Mouse (Mus musculus) thymus, postnatal 0 days (tissue): ENCODE measurements around the gene Slc34a1. TPM values are rescaled to one million over a fixed set of nuclear protein-coding genes. Genes with fewer than 3 reads are reported as not detected.

ENCODE experiments used
- DNase-seq: peaks from one replicate; pipeline ENCODE4 v3.0.0-alpha.2; 2015; ENCODE audit warnings: low spot score
- polyA plus RNA-seq: library from polyadenylated mRNA; unstranded; fragments of >200 nt; fragmentation: Nextera tagmentation; extraction: Ambion mirVana; gene quantifications from 2 replicates; pipeline ENCODE4 v1.2.1, GENCODE M21; 2015

Gene Slc34a1
- polyA plus RNA-seq, 1 experiment from 2014 or later, result 0.07 TPM

- peak; percentile 45 for DNase-seq
These were observed 45.9 kb downstream of the Slc34a1 start for GRCm38 (mm10) chr13:55443799-55444285.

GRCm38 (mm10) chr13:55444286-55444936, 46.4 kb downstream of the Slc34a1 start:
- DNase-seq, result peak; percentile 77

GRCm38 (mm10) chr13:55444937-55445315, 46.9 kb downstream of the Slc34a1 start, which contains the start of gene Grk6:
Gene Grk6, plus strand, starts transcription at chr13:55445072.
- DNase-seq, result peak; percentile 99

DNA sequence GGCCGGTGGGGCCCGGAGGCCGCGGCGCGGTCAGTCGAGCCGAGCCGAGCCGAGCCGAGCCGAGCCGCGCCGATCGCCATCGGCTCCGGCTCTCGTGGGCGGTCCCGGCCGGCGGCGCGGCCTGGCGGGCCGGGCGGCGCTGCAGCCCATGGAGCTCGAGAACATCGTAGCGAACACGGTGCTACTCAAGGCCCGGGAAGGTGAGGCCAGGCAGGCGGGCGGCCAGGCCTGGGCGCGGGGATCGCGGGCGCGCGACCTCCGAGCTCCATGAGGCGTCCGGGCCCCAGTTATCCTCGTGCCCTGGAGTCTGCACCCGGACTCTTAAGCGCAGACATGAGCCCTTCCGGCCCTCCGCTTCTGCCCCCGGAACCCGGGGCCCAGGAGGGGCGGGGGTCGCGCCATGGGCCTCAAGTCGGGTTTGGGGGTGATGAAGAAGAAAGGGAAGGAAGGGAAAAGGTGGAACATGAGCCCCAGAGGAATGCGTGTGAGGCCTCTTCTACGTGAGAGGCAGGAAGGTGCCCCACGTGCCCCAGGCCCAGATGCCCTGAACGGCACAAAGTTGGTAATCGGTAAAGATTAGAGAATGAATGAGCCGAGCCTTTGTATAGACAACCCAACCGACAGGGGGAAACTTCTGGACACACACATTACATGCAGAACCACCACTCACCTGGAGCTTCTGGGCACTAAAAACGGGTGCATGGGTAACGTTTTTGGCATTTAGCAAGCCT, 47.5 kb downstream of the Slc34a1 start:
- DNase-seq, result peak; percentile 56

- no peak for DNase-seq
These were observed 48.6 kb downstream of the Slc34a1 start for GRCm38 (mm10) chr13:55446483-55447105.

DNA sequence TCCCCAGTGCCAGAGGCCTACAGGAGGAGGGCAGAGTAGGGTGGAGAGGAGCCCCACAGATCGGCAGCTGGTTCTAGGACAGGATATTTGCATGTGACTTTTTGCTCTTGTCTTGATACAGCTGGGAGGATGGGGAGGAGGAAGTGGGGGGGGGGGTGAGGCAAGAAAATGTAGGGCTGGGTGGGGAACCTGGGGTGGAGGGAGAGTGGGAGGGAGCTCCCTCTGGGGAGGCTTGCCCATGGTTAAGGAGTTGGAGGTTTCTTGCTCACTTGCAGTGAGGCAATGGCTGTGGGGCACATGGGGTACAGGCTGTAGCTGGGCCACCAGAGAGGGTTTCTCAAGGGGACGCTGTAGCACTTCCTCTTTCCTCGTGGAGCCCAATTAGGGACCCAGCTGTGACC, 49.6 kb downstream of the Slc34a1 start:
- peak; percentile 82 for DNase-seq

DNA sequence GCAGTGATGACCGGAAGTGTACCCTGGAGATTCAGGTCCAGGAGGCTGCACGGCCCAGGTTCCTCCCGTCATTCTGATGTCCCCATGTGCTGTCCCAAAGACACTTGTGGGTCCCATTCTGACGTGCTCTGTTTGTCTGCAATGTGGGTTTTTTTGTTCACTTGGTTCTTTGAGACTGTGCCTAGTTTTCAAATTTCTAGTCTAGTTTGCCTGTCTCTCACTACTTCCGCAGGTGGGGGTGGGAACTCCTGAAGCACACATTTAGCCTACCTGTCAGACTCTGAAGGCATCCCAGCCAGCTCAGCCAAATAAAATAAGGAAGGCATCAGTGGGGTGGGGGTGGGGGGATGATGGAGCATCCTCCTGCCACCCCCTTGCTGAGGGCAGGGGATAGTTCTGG, 50.1 kb downstream of the Slc34a1 start:
- no peak for DNase-seq

- peak; percentile 50 for DNase-seq
These were observed 51.2 kb downstream of the Slc34a1 start for GRCm38 (mm10) chr13:55449205-55449604.

DNA sequence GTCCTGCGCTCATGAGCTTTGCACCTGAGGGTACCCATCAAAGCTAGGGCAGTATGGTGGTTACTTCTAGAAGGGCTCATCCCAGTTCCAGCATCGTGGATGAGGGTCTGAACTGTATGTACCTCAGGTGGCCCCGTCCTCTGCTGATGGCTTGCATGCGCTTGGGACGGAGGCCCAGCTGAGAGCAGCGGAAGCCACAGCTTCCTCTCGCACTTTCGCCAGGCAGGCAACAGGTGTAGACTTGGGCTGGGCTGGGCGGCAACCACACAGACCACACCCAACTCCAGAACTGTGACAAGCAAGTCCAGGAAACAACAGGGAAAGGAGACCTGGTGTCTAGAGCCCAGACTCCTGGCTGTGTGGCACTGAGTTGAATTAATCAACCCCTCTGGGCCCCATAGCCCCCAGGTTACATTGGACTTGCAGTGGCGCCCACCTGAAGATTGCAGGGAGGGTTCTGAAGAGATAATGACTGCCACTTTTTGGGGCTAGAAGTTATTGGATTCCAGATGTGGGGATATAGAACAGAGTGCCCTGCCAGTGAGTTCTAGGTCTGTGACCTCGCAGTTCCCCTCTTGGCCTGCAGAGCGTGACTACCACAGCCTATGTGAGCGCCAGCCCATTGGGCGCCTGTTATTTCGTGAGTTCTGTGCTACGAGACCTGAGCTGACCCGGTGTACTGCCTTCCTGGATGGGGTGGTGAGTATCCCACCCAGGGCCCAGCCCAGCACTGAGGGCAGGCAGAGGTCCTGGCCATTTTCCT, 51.9 kb downstream of the Slc34a1 start:
- peak; percentile 71 for DNase-seq

DNA sequence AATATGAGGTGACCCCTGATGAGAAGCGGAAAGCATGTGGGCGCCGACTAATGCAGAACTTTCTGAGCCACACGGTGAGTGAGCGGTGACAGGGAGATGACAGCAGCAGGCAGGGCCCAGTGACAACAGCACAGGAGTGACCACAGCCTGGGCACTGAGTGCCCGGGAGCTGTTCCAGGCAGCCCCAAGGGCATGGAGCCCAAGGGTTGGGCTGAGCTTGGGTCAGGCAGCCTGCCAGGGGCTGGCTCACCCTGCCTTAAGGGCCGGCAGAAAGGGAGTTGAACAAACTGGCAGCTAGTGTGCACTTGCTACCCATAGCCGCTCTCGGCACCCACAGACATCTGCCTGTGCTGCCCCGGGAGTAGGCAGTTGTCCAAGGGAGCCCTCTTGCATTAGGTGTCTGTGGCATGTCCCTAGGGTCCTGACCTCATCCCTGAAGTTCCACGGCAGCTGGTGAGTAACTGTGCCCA, 52.6 kb downstream of the Slc34a1 start:
- DNase-seq, result no peak

DNA sequence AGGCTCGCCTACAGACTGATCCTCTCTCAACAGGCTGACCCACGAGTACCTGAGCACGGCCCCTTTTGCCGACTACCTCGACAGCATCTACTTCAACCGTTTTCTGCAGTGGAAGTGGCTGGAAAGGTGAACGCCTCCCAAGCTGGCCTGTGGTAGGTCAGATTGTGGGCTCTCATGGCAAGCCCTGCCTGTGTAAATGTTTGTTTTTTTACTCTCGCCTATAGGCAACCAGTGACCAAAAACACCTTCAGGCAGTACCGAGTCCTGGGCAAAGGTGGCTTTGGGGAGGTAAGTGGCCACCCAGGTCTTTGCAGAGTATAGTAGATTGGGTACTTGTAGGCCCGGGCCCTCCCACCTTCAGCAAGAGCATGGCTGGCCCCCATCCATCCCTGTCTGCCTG, 53.3 kb downstream of the Slc34a1 start:
- no peak for DNase-seq

GRCm38 (mm10) chr13:55451785-55452549, 54.0 kb downstream of the Slc34a1 start:
- DNase-seq, result no peak

GRCm38 (mm10) chr13:55462965-55463364, 65.0 kb downstream of the Slc34a1 start:
- peak; percentile 36 for DNase-seq

DNA sequence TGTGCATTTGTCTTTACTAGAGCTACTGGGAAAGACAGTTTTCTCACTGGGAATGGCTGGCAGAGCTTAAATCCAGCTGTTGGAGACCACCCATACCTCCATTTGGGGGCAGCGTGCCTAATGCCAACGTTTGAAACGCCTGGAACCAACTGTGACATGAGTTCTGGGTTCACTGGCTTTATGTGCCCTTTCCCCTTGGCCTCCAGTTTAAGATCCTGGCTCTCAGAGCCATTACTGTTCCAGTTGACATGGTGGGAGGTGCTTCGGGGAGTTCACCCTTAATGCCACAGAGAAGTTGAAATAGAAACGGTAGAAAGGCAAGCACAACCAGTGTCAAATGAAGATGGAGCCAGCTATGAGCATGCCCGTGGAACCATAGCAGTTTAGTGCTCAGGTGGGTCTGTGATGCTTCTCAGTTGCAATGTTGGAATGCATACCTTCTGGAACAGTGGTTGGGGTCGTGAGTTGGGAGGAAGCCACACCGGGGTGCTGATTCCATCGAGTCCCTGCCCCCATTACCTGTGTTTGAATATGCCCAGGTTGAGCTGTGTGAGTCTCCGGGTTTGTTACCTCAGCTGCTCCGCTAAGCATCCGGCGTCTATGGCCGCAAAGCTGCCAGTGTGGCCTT, 65.5 kb downstream of the Slc34a1 start:
- no peak for DNase-seq

DNA sequence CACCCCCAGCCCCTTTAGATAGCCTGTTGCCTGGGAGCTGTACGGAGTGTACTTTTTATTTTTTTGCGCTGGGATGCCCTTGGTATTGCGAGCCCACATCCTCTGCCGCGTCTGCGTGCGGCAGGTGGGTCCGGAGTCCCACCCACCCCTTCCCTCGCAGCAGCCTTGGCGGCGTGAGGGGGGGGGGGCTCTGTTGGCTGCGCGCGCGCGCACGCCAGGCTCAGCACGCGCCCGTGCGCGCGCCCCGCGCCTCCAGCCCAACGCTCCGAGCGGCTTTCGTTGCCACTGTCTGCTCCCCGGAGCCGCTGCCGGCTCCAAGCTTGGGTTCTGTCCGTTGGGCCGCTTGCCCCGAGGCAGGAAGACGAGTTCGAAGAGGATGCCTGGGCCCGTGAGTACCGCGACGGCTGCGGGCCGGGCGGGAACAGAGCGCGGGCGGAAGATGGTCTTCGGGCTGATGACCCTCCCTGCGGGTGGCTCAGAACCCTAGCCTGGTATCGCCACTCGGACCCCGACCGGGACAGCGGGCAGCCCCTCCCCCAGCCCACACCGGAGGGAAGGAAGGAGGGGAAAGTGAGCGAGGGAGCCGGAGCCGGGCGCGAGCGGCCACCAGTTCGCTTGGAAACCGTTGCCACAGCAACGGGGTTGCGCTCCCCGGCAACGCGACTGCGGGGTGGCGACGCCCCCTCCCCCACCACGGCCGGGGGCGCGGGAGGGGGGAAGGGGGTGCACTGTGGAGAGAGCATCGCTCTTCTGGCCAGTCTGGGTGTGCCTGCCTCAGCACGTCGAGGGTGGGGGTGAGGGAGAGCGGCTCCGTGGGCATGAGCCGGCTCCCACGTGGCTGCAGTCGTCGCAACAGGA, 66.3 kb downstream of the Slc34a1 start, which contains the start of gene Prr7:
Gene Prr7 (plus strand): TSS at position 241 of the 858 bp plus-strand sequence.
- peak; percentile 89 for DNase-seq

DNA sequence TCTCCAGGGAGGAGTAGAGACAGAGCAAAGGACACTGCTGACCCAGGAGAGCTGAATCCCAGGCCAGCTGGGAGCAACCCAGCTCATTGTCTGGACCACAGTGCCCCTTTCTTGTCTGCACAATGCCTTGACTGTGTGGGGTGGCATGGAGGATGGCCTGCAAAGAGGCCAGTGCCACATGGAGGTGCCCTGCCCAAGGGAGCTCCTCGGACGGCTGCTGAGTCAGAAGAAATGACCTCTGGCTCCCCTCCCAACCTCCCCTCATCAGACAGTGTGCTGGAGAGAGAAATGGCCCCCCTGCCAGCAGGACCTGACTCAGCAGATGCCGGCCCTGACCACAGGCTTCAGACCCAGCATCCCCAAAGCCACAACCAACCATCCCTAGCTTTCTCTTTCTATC, 67.2 kb downstream of the Slc34a1 start:
- no peak for DNase-seq
